Mouse (Mus musculus): ENCODE results near the gene Cenpm. TPM values are rescaled to one million over a fixed set of nuclear protein-coding genes. Genes with fewer than 3 reads are reported as not detected.
A peak's percentile ranks its signal among the peaks of the same experiment; 100 is the strongest.

Cenpm gene
- total and polyA plus RNA-seq, 3 experiments, result 13.7 to 103 (median 70.7) TPM

DNA sequence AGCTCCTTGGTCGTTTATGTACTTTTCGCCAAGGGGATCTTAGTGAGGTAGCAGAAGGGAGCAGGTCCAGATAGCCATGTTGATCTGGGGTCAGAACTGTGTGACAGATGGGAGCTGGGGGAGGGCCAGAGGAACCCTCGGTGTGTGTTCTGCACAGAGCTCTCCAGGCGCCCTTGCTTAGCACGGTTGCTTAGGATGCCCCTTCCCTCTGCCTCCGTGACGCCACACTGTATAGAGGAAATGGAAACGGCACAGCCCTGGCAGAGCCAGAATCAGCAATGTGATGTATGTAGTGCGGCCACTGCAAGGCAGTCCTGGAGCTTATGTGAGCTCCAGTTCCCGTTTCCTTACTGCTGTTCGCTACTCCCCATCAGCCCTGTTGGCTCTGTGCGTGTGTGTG lies 48.2 kb downstream of the Cenpm start:
- Histone ChIP-seq H3K4me3 (ENCODE audit: low read depth, low read length) (no peak overlapping the region), H3K4me1 (ENCODE audit: insufficient read depth, low read depth, low read length) (peaks cover 4% of the 10 kb centered on the region; the same call in 1 of the 2 replicates), H3K36me3 (replicated peaks) (peaks cover 99% of the 10 kb centered on the region), H3K27me3 (ENCODE audit: insufficient read depth, low read length) (no peaks in the 10 kb centered on the region; the same call in 1 of the 2 replicates), H3K9me3 (replicated peaks) (no peaks in the 10 kb centered on the region)
- ATAC-seq (ENCODE audit: extremely low read depth, insufficient number of reproducible peaks, low FRiP score, poor library complexity, severe bottlenecking) (no peak), DNase-seq (ENCODE audit: low spot score) (no peak)
- no peak for TF ChIP-seq GATA1 (IDR thresholded peaks at IDR 0.05; ENCODE audit: borderline replicate concordance, low read length)
- TF ChIP-seq POLR2AphosphoS5 (IDR thresholded peaks at IDR 0.05; ENCODE audit: insufficient replicate concordance, low read depth, low read length), result no peak
- no peak for TF ChIP-seq TAL1 (conservative IDR thresholded peaks at IDR 0.05; ENCODE audit: low read depth, low read length)
- TF ChIP-seq CTCF (IDR thresholded peaks at IDR 0.05; ENCODE audit: low read depth, low read length), result no peak
- no peak for TF ChIP-seq GATA2 (IDR thresholded peaks at IDR 0.05; ENCODE audit: borderline replicate concordance, low read depth, low read length)

DNA sequence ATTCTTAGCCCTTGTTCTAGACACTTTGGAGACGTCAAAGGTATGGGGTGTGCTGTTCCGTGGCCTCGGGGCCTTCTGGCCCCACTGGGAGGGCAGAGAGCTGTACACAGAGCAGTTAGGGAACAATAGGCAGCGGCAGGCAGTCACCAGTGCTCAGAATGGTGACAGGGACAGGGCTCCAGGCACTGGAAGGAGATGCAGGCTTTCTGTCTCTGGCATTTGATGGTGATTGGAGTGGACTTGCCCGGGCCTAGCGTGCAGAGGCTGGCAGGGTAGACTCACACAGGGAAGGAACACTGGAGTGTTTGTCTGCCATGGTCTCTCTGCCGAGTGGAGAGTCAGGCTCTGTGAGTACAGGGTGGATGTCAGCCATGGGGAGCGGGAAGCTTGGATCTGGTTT lies 51.9 kb downstream of the Cenpm start:
- Histone ChIP-seq H3K27me3 (ENCODE audit: insufficient read depth, low read length) (no peaks in the 10 kb centered on the region; the same call in 1 of the 2 replicates), H3K36me3 (replicated peaks) (peaks cover 100% of the 10 kb centered on the region), H3K4me1 (ENCODE audit: insufficient read depth, low read depth, low read length) (peaks cover 12% of the 10 kb centered on the region; the same call in 1 of the 2 replicates), H3K9me3 (replicated peaks) (no peaks in the 10 kb centered on the region), H3K4me3 (ENCODE audit: low read depth, low read length) (no peak overlapping the region; the same call in 1 of the 2 replicates)
- no peak for ATAC-seq (ENCODE audit: extremely low read depth, insufficient number of reproducible peaks, low FRiP score, poor library complexity, severe bottlenecking)
- DNase-seq (ENCODE audit: low spot score), result no peak
- TF ChIP-seq TAL1 (conservative IDR thresholded peaks at IDR 0.05; ENCODE audit: low read depth, low read length) (no peak), GATA1 (IDR thresholded peaks at IDR 0.05; ENCODE audit: borderline replicate concordance, low read length) (no peak), GATA2 (IDR thresholded peaks at IDR 0.05; ENCODE audit: borderline replicate concordance, low read depth, low read length) (no peak), POLR2AphosphoS5 (IDR thresholded peaks at IDR 0.05; ENCODE audit: insufficient replicate concordance, low read depth, low read length) (no peak), CTCF (IDR thresholded peaks at IDR 0.05; ENCODE audit: low read depth, low read length) (no peak)

DNA sequence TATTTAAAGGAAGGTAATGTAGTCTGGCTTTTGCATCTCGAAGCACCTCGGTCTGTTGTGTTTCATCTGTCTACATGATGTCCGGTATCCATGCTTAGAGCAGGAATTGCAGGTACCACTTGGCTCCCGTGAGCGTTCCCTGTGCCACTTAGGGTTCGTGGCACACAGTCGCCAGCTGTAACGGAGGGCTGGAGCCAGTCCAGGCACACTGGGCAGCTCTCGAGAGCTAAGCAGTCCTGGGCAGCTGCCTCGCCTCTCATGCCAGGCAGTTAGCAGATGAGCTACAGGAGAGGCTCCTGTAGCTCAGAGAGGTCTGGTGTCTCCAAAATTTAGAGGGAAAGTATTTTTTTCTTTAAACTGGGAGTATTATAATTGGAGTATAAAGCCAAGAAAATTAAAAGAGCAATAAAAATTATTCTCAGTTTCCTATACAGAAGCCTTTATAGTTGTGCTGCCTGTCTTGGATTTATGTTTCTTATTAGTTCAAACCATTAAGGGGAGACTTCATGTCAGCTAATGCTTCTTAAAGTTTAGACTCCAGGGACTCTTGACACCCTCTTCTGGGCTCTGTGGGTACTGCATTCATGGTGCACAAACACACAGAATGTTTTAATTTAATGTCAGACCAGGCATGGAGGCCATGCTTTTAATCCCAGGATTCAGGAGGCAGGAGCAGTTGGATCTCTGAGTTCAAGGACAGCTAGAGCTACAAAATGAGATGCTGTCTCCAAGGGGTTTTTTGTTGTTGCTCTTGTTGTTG lies 55.9 kb downstream of the Cenpm start:
- H3K36me3 ChIP-seq (replicated peaks), result peaks cover 100% of the 10 kb centered on the region
- H3K4me1 ChIP-seq (ENCODE audit: insufficient read depth, low read depth, low read length), result peaks cover 49% of the 10 kb centered on the region
- TF ChIP-seq TAL1 (conservative IDR thresholded peaks at IDR 0.05; ENCODE audit: low read depth, low read length) (no peak), CTCF (IDR thresholded peaks at IDR 0.05; ENCODE audit: low read depth, low read length) (peak; percentile 55)
- H3K9me3 ChIP-seq (replicated peaks), result peaks cover 4% of the 10 kb centered on the region; the same call in 1 of the 2 replicates
- ATAC-seq (ENCODE audit: extremely low read depth, insufficient number of reproducible peaks, low FRiP score, poor library complexity, severe bottlenecking) (no peak), DNase-seq (ENCODE audit: low spot score) (no peak)
- H3K4me3 ChIP-seq (ENCODE audit: low read depth, low read length), result no peak overlapping the region
- no peaks in the 10 kb centered on the region for H3K27me3 ChIP-seq (ENCODE audit: insufficient read depth, low read length)

DNA sequence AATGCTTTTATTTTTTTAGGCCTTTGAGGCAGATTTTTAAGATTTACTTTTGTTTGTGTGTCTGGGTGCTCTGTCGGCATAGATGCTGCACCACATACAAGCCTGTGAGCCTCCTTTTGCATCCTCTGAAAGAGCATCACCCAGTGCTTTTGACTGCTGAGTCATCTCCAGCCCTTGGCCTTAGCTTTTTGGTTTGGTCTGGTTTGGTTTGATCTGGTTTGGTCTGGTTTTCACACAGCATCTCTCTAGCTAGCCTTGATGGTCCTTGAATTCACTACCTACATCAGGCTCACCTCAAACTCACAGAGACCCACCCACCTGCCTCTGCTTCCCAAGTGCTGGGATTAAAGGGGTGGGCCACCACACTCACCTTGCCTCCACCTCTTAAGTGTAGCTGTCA lies 56.6 kb downstream of the Cenpm start:
- H3K27me3 ChIP-seq (ENCODE audit: insufficient read depth, low read length), result no peaks in the 10 kb centered on the region
- TF ChIP-seq GATA1 (IDR thresholded peaks at IDR 0.05; ENCODE audit: borderline replicate concordance, low read length) (no peak), POLR2AphosphoS5 (IDR thresholded peaks at IDR 0.05; ENCODE audit: insufficient replicate concordance, low read depth, low read length) (no peak), TAL1 (conservative IDR thresholded peaks at IDR 0.05; ENCODE audit: low read depth, low read length) (no peak), CTCF (IDR thresholded peaks at IDR 0.05; ENCODE audit: low read depth, low read length) (no peak), GATA2 (IDR thresholded peaks at IDR 0.05; ENCODE audit: borderline replicate concordance, low read depth, low read length) (no peak)
- ATAC-seq (ENCODE audit: extremely low read depth, insufficient number of reproducible peaks, low FRiP score, poor library complexity, severe bottlenecking), result no peak
- H3K4me1 ChIP-seq (ENCODE audit: insufficient read depth, low read depth, low read length), result peaks cover 56% of the 10 kb centered on the region
- H3K9me3 ChIP-seq (replicated peaks), result peaks cover 4% of the 10 kb centered on the region; the same call in 1 of the 2 replicates
- H3K4me3 ChIP-seq (ENCODE audit: low read depth, low read length), result no peak overlapping the region
- DNase-seq (ENCODE audit: low spot score), result no peak
- peaks cover 100% of the 10 kb centered on the region for H3K36me3 ChIP-seq (replicated peaks)

DNA sequence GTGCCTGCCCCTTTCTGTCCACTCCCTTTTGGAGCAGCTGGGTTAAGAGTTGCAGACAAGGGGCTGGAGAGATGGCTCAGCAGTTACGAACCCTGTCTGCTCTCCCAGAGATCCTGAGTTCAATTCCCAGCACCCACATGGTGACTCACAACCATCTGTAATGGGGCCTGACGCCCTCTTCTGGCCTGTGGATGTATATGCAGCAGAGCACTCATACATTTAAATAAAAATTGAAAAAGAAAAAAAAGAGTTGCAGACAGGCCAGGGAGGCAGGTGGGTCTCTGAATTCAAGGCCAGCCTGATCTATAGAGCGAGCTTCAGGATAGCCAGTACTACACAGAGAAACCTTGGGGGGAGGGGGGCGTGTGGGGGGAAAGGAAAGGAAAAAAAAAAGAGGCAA lies 57.1 kb downstream of the Cenpm start:
- ATAC-seq (ENCODE audit: extremely low read depth, insufficient number of reproducible peaks, low FRiP score, poor library complexity, severe bottlenecking) (no peak), DNase-seq (ENCODE audit: low spot score) (no peak)
- Histone ChIP-seq H3K4me1 (ENCODE audit: insufficient read depth, low read depth, low read length) (peaks cover 58% of the 10 kb centered on the region), H3K36me3 (replicated peaks) (peaks cover 100% of the 10 kb centered on the region), H3K9me3 (replicated peaks) (peaks cover 6% of the 10 kb centered on the region), H3K4me3 (ENCODE audit: low read depth, low read length) (no peak overlapping the region), H3K27me3 (ENCODE audit: insufficient read depth, low read length) (no peaks in the 10 kb centered on the region)
- no peak for TF ChIP-seq GATA1 (IDR thresholded peaks at IDR 0.05; ENCODE audit: borderline replicate concordance, low read length)
- TF ChIP-seq POLR2AphosphoS5 (IDR thresholded peaks at IDR 0.05; ENCODE audit: insufficient replicate concordance, low read depth, low read length), result no peak
- no peak for TF ChIP-seq TAL1 (conservative IDR thresholded peaks at IDR 0.05; ENCODE audit: low read depth, low read length)
- no peak for TF ChIP-seq GATA2 (IDR thresholded peaks at IDR 0.05; ENCODE audit: borderline replicate concordance, low read depth, low read length)
- no peak for TF ChIP-seq CTCF (IDR thresholded peaks at IDR 0.05; ENCODE audit: low read depth, low read length)

DNA sequence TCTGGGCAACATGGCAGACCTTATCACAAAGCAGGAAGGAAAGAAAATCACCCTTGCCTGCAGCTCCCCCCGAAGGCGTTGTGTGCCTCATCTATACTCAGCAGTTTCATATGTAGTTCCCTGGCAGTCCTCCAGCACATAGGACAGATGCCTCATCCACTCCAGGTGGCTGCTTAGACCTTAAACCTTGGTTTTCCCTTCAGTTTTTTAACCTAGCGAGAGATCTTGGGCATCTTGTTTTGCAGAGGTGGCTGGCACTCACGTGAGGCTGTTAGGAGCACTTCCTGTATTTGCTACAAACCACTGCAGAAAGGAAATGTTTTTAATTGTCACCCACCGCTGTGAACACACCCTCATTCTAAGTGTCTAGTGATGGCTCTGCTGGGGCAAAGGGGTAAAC lies 57.6 kb downstream of the Cenpm start:
- H3K27me3 ChIP-seq (ENCODE audit: insufficient read depth, low read length), result peaks cover 2% of the 10 kb centered on the region; the same call in 1 of the 2 replicates
- no peak for DNase-seq (ENCODE audit: low spot score)
- no peak for ATAC-seq (ENCODE audit: extremely low read depth, insufficient number of reproducible peaks, low FRiP score, poor library complexity, severe bottlenecking)
- H3K9me3 ChIP-seq (replicated peaks), result peaks cover 10% of the 10 kb centered on the region
- peaks cover 100% of the 10 kb centered on the region for H3K36me3 ChIP-seq (replicated peaks)
- H3K4me3 ChIP-seq (ENCODE audit: low read depth, low read length), result no peak overlapping the region
- TF ChIP-seq TAL1 (conservative IDR thresholded peaks at IDR 0.05; ENCODE audit: low read depth, low read length), result no peak
- no peak for TF ChIP-seq POLR2AphosphoS5 (IDR thresholded peaks at IDR 0.05; ENCODE audit: insufficient replicate concordance, low read depth, low read length)
- no peak for TF ChIP-seq GATA2 (IDR thresholded peaks at IDR 0.05; ENCODE audit: borderline replicate concordance, low read depth, low read length)
- TF ChIP-seq GATA1 (IDR thresholded peaks at IDR 0.05; ENCODE audit: borderline replicate concordance, low read length), result no peak
- no peak for TF ChIP-seq CTCF (IDR thresholded peaks at IDR 0.05; ENCODE audit: low read depth, low read length)
- H3K4me1 ChIP-seq (ENCODE audit: insufficient read depth, low read depth, low read length), result peaks cover 61% of the 10 kb centered on the region

All from G1E (cell line).